Mouse (Mus musculus) megakaryocyte-erythroid progenitor cell, adult 5 weeks (primary cell): ENCODE measurements around the gene Cog5. TPM values are rescaled to one million over a fixed set of nuclear protein-coding genes. Genes with fewer than 3 reads are reported as not detected.

ENCODE experiments used
- polyA plus RNA-seq: library from polyadenylated mRNA; stranded (reverse); fragments of >175 nt; gene quantifications from 2 replicates; pipeline ENCODE4 v1.2.3, GENCODE M21; 2012

Cog5 gene
- 1.7 and 2.6 TPM in 2 replicates for polyA plus RNA-seq

DNA sequence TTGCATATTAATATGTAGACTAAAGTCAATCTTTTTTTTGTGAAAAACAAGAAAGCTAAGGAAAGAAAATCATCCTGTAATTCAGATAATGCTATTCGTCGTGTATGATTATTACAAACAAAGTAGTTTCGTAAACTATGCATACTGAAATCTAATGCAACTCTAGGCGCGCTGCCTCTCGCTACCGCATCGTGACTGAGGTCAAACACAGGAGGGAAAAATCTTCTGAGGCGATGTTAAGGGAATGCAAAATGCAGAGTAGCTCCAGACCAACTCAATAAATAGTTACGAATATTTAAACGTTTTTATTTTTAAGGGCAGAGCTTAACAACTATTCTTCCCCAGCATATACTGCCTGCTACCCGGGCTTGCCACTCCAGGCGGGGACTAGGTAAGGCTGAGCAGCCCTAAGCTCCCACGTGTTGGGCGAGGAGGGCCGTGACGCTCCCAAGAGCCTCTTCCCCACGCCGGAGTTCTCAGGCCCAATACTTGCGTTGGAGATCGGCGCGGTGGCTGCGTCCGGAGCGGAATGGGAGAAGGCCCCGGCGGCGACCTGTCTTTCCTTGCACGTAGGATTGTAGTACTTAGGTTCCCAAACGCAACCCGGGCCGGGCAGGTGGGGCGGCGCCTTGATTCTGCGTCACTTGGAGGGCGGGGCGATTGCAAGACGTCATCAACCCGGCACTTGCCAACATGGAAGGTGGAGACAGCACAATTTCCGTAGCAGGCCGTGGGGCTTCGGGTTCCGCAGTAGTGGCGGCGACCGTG is at the start of gene Cog5, which contains the start of gene Dus4l:
Cog5 (plus strand) TSS at position 673 of the 768 bp plus-strand sequence.
Dus4l (minus strand) TSS at position 630 of the 768 bp plus-strand sequence.

GRCm38 (mm10) chr12:31634343-31635239 is 20.1 kb upstream of the Cog5 start, which contains the start of gene Bcap29:
Gene Bcap29, minus strand, starts transcription at chr12:31634658.

DNA sequence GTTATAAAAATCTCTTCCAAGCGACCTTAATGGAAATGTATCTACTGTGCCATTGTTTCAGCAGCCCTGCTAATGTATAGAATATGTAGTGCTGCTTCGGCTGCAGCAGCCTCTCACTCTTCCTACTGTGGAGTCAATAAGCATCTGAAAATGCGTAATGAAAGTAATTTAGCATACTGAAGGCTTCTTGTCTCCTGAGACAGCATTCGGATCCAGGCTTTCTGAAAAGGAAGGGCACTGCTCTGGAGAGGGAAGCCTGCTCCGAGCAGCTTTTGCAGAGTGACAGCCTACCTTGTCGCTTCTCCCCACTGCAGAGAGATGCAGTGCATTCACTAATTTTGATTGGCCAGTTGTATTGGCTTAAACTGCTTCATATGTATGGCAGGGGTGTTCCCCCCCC is 58.9 kb downstream of the Cog5 start, which contains the start of gene Gpr22:
Gpr22 (minus strand) TSS at position 348 of the 400 bp plus-strand sequence.

DNA sequence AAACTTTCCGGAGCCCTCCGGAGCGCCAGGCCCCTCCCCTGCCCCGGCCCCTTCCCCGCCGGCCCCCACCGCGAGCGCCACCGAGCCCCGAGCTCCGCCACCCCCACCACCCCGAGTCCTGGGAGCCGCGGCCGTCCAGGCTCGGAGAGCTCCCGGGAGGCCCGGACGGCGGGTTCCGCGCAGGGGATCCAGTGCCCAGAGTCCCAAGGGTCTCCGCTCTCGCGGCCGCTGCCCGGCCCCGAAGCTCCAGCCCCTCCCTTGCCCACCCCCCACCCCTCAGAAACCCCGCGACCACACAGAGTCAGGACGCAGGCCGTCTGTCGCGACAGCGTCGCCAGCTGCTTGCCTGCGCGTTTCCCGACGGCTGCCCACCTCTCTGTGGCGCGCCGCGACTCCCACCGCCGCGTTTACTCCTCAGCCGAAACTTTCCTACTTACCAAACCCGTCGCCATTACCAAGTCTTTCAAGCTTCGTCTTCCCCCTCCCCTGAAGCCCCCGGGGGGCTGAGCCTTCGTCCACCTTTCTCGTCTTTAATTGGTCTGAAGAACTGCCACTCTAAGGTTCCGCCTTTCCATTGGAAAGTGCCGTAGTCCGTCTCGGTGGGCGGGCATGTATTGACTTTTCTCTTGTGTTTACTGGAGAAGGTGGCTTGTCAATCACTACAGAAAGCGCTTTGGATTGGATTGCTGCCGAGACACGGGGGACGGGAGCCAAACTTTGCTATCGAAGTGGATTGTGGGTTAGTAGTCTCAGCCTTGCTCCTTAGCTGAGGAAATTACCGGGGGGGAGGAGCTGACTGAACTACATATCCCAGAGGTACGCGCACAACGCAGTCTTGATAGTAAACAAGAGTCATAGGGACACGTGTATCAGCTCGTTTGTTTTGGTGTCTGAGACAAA is 295.3 kb downstream of the Cog5 start, which contains the start of gene Hbp1:
Hbp1 (minus strand) TSS at position 777 of the 900 bp plus-strand sequence.

Other genes starting within 250 kb of the Cog5 start
- 4.7 TPM in 2 replicates for gene Cbll1, start 155.3 kb upstream of the Cog5 start, polyA plus RNA-seq
- gene Slc26a4, start 94.9 kb upstream of the Cog5 start, polyA plus RNA-seq: not detected in 2 replicates
- 30.7 and 40.2 TPM in 2 replicates for gene Bcap29, start 20.2 kb upstream of the Cog5 start, polyA plus RNA-seq
- 16.7 and 25.1 TPM in 2 replicates for gene Dus4l, start within 50 bp of the Cog5 start, polyA plus RNA-seq
- not detected in 2 replicates for gene Gpr22, start 59.1 kb downstream of the Cog5 start, polyA plus RNA-seq